Mouse (Mus musculus) ovary, adult 18-20 months (tissue): ENCODE data around the gene Ctnnd2.

ENCODE experiments used
- DNase-seq: peaks from one replicate; pipeline ENCODE4 v3.0.0; 2022; ENCODE audit warnings: low spot score, mixed read lengths

Ctnnd2 gene

DNA sequence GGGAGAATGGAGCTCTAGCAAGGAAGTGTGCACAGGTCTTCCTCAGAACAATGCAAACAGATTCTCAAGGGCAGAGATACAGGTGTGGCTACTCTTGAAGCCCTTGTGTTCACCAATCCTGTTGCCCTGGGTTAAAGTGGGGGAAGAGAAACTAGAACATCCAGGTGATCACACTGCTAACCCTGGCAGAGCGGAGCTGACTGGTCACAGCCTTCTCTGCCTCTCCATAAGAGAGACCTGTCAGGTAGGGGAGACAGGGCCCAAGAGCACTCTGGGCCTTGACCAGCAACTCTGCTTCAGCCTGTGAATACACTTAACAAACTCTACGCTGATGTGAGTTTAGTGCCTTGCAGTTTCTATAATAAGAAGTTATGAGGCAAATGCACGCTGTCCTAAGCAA is 820.5 kb downstream of the Ctnnd2 start:
- DNase-seq = no peak

- DNase-seq = no peak
Measured at GRCm38 (mm10) chr15:30995346-30995745, 823.0 kb downstream of the Ctnnd2 start.

- DNase-seq = no peak
Measured at GRCm38 (mm10) chr15:31004468-31004867, 832.1 kb downstream of the Ctnnd2 start.

- DNase-seq = no peak
Measured at GRCm38 (mm10) chr15:31004976-31005375, 832.6 kb downstream of the Ctnnd2 start.

GRCm38 (mm10) chr15:31006050-31006824 is 833.8 kb downstream of the Ctnnd2 start:
- no peak for DNase-seq

GRCm38 (mm10) chr15:31006825-31007157 is 834.4 kb downstream of the Ctnnd2 start:
- no peak for DNase-seq

- DNase-seq = no peak
Measured at GRCm38 (mm10) chr15:31008594-31008993, 836.2 kb downstream of the Ctnnd2 start.

DNA sequence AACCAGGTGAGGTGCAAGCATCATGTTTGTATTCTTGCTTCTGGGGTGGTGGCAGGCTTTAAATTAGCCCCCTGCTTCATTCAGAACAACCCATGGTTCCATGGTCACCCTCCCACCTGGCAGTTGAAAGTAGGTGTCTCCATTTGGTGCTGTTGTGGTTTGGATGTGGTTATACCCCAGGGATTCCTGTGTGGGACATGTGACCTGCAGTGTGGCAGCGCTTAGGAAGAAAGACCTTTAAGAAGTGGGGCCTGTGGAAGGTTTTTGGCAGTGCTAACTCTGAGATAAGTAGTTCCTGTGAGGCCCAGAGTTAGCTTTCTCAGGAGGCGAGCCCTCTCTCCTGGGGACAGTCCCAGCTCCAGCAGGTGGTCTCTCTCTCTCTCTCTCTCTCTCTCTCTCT is 848.4 kb downstream of the Ctnnd2 start:
- DNase-seq = no peak

DNA sequence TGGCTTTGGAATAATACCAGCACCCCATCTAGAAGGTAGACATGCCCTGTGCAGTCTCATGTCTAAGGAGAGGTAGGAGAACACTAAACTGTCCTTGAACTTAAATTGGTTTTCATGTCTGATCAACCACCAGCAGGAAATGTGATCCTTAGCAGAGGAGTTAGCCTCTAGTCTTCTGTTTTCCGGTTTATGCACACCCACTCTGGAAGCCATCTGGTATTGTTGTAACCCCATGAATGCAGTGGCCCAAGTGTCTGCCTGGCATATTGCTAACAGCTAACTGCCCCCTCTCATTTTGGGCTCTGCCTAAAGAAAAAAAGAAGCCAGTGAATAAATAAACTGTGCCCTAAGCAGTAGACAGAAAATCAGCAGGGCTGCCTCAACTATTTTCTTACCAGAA is 849.6 kb downstream of the Ctnnd2 start:
- no peak for DNase-seq

- no peak for DNase-seq
Measured at GRCm38 (mm10) chr15:31022497-31022896, 850.1 kb downstream of the Ctnnd2 start.

DNA sequence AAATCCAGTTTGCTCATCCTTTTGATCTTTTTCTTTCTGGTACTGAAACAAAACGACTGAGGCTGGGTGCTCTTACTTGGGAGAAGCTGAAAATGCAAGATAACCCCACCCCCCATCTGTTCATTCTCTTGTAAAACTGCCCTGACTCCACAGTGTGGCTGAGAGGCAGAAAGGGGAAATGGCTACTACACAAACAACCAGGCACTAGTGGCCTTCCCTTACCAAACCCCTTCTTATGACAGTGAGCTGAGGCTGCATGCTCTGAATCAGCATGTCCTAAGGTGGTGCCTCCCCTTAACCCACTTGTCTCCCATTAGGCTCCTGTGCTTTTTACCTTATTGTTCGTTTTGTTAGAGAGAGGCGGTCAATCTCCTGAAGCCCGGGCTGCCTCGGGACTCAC is 851.4 kb downstream of the Ctnnd2 start:
- no peak for DNase-seq

DNA sequence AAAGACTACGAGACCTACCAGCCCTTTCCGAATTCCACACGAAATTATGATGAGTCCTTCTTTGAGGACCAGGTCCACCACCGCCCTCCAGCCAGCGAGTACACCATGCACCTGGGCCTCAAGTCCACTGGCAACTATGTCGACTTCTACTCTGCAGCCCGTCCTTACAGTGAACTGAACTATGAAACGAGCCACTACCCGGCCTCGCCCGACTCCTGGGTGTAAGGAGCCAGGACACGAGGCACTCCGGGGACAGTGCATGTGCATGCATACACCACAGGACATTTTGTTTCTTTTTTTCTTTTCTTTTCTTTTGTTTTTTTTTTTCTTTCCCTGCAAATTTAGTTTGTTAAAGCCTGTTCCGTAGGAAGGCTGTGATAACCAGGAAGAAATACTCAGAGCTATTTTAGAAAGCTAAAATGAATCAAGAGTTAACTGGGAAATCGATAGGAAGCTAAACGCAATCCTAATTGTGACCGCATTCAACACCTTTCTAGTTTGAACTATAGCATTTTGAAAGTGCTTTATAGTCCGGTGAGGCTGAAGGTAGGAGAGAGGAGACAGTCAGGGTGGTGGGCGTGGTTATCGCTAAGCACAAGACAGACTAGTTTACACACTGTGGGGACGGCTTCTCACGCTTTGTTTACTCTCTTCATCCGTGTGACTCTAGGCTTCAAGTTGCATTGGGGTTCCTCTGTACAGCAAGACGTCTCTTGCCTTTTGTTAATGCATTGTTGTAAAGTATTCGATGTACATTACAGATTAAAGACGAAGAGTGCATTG is 855.2 kb downstream of the Ctnnd2 start:
- no peak for DNase-seq

DNA sequence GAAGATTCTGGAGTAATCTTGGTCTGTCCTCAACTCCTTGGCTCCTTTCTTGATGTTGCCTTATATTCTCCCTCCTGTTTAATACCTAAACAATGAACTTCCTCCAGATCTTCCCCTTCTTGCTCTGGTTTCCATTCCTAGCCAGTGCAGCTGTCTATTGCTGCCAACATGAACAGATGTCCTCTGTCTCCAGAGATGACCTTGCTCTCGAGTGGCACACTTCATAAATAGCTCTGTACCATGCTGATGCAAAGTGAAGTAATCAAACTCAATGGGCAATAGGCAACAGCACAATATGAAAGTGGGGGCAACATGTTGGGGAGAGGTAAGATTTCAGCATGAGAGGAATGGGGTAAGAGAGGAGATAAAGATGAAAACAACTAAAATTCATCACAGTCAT is 872.6 kb downstream of the Ctnnd2 start:
- no peak for DNase-seq

DNA sequence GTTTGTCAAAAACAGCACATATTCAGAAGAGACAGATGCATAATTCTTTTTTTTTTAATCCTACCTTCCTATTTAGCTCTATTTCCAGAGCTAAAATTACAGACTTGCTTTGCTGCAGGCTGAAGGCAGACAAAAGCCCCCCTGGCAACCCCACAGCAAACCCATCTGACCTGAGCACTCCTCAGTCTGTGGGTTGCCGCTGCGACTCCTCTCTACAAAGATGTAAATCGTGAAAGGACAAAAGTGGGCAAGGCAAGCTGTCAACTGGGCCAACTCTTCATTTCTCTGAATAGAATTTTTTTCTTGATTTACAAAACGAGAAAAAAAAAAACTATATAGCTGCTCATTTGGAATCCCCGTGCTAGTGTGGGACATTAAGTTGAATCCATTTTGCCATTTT is 879.1 kb downstream of the Ctnnd2 start:
- no peak for DNase-seq

GRCm38 (mm10) chr15:31056145-31056544 is 883.8 kb downstream of the Ctnnd2 start:
- DNase-seq = no peak

DNA sequence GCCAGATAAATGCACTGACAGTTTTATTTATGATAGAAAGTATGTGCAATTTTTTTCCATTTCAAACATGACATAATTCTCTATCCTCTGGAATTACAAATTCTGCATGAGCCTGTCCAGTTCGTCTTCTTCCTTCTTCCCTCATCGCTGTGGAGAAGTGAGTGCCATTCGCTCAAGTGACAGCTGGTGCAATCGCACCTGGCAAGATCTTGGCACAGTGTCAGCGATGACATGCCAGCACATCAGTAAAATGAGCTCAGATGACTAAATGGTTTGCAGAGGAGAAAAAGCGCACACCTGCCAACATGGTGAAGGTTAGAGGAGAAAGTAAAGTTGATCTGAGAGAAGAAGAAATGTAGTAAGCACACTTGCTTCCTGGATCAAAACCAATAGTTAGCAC is 885.9 kb downstream of the Ctnnd2 start:
- no peak for DNase-seq

- DNase-seq = no peak
Measured at GRCm38 (mm10) chr15:31063734-31064133, 891.3 kb downstream of the Ctnnd2 start.

GRCm38 (mm10) chr15:31068127-31068526 is 895.7 kb downstream of the Ctnnd2 start:
- DNase-seq = no peak

DNA sequence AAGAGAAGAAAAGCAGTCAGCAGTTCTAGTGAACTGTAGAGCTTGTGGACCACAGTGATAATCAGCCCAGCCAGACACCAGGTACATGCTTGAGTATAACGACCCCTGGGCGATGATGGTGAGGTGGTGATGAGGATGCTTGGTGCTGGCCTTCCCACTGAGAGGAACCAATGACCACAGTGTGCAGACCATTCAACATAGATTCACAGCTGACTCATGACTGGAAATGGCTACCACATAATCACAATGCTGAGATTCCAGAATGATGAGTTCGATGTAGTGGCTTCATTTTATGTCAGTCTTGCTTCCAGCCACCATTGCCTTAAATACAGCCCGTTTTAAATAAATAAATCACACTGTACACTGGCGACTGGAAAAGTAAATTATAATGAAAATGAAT is 897.9 kb downstream of the Ctnnd2 start:
- DNase-seq = no peak
